Mouse (Mus musculus): ENCODE results near the gene Gm21828.
"Not testable (repeated sequence)": the region's sequence is repeated elsewhere in the genome, so short reads cannot be mapped to it uniquely, and the experiment has no call there.

Gm21828 gene

GRCm38 (mm10) chrY:13223828-13224227 lies at the start of gene Gm21828:
Gene Gm21828 (minus strand): TSS chrY:13223928.
- not testable (repeated sequence) for DNase-seq (ENCODE audit: low read depth, low spot score)

GRCm38 (mm10) chrY:13252091-13252490 lies 28.4 kb upstream of the Gm21828 start, which contains the start of the genes Gm21440 and Gm21454:
Gene Gm21440 (plus strand): TSS chrY:13252391.
Gene Gm21454 (plus strand): TSS chrY:13252442.
- not testable (repeated sequence) for DNase-seq (ENCODE audit: low read depth, low spot score)
